Mouse (Mus musculus) olfactory bulb, adult 2 months (tissue): ENCODE measurements around the gene Arid1b. TPM values are rescaled to one million over a fixed set of nuclear protein-coding genes. Genes with fewer than 3 reads are reported as not detected.

Source experiments
- H3K27ac ChIP-seq: fragments of 200-500 bp; 2 replicates; pipeline ENCODE4 v1.5.1; 2012; ENCODE audit warnings: low read depth, low read length; ENCODE audit not compliant: insufficient read depth
- H3K4me1 ChIP-seq: fragments of 200-500 bp; 2 replicates; pipeline ENCODE4 v1.6.1; 2012; ENCODE audit warnings: low read length; ENCODE audit not compliant: control insufficient read depth, insufficient read depth
- H3K4me3 ChIP-seq: fragments of 200-500 bp; 2 replicates; pipeline ENCODE4 v1.5.1; 2012; ENCODE audit warnings: mild to moderate bottlenecking, low read depth, low read length, moderate library complexity; ENCODE audit not compliant: insufficient read depth
- CTCF ChIP-seq: fragments of 200-500 bp; IDR thresholded peaks from 2 replicates; pipeline ENCODE4 v1.5.1; 2012; ENCODE audit warnings: low read depth, mild to moderate bottlenecking, low read length, moderate library complexity; ENCODE audit not compliant: insufficient read depth
- POLR2A ChIP-seq: fragments of 200-500 bp; IDR thresholded peaks from 2 replicates; pipeline ENCODE4 v1.6.1; 2012; ENCODE audit warnings: mild to moderate bottlenecking, low read depth, low read length, moderate library complexity; ENCODE audit not compliant: insufficient read depth
- WGBS: fragments of 180-500 bp; shearing (Covaris S2); methylation state at CpG from one replicate; pipeline ENCODE4 v1.1.7; 2018; 5-methylcytosine and 5-hydroxymethylcytosine counted together
- polyA plus RNA-seq: library from polyadenylated mRNA; stranded (reverse); fragments of >200 nt; gene quantifications from 2 replicates; pipeline ENCODE4 v1.2.4, GENCODE M21; 2012; ENCODE audit warnings: low replicate concordance; ENCODE audit not compliant: missing spikeins, insufficient read depth, insufficient read length

Gene Arid1b
- polyA plus RNA-seq, 1 experiment: not detected

DNA sequence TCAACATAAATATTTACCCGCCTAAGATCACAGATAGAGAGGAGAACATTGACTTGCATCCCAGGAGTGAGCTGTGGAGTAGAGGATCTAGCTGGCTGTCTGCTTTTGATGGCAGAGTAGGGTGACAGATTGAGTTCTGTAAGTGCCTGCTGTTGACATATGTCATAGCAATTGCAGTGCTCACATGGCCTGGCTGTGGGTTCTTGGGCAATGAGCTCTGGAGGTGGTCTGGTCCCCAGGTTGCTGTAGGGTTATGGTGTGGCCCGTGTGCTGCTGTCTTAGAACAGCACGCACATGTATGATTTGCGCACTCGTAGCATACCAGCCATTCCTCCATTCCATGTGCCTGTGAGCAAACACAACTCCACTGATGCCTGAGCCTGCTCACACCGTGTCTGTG is 71.1 kb downstream of the Arid1b start:
- Histone ChIP-seq H3K27ac (no peak overlapping the region), H3K4me1 (peaks cover 21% of the 10 kb centered on the region), H3K4me3 (no peak overlapping the region)
- WGBS: 90% methylated on average over 6 of the region's 6 CpGs
- TF ChIP-seq POLR2A: no peak
- no peak for TF ChIP-seq CTCF

GRCm38 (mm10) chr17:5066835-5067234 is 72.7 kb downstream of the Arid1b start:
- peaks cover 19% of the 10 kb centered on the region for H3K4me1 ChIP-seq
- no peak overlapping the region for H3K27ac ChIP-seq
- no peak overlapping the region for H3K4me3 ChIP-seq
- 53% methylated on average over 8 of the region's 8 CpGs for WGBS
- TF ChIP-seq CTCF: no peak
- no peak for TF ChIP-seq POLR2A

DNA sequence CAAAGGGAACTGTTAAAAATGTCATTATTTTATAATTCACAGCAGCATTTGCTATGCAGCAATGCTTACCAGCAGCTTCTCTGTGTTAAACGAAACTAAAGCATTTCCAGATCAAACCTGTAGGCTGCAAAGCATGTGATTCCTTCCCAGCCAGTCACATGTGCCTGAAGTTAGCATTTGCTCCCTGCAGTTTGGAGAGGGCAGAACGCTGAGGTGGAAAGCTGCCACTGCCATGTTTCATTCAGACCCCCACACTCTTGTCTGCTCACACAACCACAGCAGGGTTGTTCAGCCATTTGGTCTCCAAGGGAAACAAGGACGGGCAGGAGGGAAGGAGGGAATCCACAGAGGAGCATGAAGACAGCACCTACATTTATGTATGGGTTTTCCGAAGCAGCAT is 73.1 kb downstream of the Arid1b start:
- no peak for TF ChIP-seq CTCF
- TF ChIP-seq POLR2A: no peak
- H3K4me1 ChIP-seq: peaks cover 19% of the 10 kb centered on the region
- H3K4me3 ChIP-seq: no peak overlapping the region
- no peak overlapping the region for H3K27ac ChIP-seq
- 31% methylated on average over 4 of the region's 4 CpGs for WGBS

DNA sequence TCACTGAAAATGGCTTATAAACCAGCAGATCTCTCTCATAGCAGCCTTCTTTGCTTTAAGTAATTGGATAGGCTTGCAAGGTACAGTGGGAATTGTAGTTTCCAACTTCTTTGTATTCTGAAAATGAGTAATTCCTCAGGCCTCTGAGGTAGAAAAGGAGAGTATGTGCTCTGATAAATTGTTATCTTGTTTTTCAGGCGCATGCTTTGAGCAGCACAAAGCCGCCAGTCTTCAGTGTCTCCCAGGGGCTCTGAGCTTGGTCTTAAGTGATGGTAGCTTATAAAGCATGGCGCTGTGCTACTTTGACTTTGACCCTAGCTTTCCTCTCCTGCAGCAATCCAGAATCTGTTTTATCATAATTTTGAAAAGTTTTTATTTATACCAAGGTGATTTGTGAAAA is 76.3 kb downstream of the Arid1b start:
- Histone ChIP-seq H3K27ac (no peak overlapping the region), H3K4me3 (no peak overlapping the region), H3K4me1 (peaks cover 20% of the 10 kb centered on the region)
- WGBS: 94% methylated on average over 3 of the region's 3 CpGs
- TF ChIP-seq POLR2A (no peak), CTCF (no peak)

- Histone ChIP-seq H3K4me3 (no peak overlapping the region), H3K27ac (no peak overlapping the region), H3K4me1 (peaks cover 13% of the 10 kb centered on the region)
- TF ChIP-seq POLR2A (no peak), CTCF (no peak)
- 71% methylated on average over 4 of the region's 4 CpGs for WGBS
These were observed 78.4 kb downstream of the Arid1b start for GRCm38 (mm10) chr17:5072539-5072938.

DNA sequence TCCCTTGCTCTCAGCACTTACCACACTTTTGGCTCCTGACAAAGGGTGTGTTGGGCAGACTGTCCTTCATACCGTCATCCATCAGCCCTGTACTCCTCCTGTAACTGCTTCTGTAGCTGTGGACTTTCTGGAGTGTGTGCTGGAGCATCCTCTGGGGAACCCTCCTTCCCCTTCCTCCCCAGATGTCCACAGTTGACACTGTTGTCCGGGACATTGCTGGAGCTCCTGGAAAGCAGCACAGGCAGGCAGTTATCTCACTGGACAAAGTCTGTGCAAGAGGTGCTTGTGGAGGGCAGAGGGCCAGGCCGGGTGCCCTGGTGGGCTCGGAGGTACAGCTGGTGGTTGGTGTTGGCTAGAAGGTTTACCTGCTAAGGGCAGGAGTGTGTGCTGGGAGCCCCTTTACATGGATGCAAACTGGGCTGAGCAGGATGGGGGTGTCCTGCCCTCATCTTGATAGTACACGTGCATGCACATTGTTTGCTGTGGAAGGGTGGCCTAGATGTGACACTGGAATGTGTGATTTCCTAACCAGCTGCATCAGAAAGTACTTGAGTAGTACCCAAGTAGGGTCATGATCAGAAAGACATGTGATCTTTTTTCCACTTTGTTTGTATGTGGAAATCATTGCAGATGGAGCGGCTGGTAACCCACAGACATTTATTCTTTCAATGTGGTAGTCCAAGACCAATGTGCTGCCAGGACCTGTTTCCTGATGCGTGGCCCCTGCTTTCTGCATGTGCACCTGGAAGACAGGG is 80.8 kb downstream of the Arid1b start:
- Histone ChIP-seq H3K4me1 (peaks cover 21% of the 10 kb centered on the region), H3K4me3 (no peak overlapping the region), H3K27ac (no peak overlapping the region)
- WGBS: 84% methylated on average over 7 of the region's 7 CpGs
- TF ChIP-seq POLR2A (no peak), CTCF (no peak)

DNA sequence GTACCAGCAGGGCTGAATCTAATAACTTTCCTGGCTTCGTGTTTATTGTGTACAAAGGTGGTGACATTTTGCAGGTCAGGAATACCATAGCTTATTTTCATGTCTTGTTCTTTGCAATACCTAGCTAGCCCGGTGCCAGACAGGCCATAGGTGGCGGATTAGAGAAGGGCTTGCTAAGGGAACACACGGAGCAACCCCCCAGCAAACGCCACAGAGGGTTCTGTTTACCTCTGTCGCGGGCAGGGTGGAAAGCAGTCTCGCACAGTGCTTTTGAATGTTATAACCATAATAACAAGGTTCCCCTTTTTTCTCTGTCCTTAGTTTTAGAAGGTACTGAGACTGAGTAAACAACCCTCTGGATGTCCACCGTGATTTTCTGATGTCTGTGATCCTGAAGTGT is 83.9 kb downstream of the Arid1b start:
- Histone ChIP-seq H3K27ac (0 out of 2 replicates have a peak overlapping the region, but pooled peaks have one; percentile 16), H3K4me3 (no peak overlapping the region), H3K4me1 (peaks cover 37% of the 10 kb centered on the region)
- WGBS: 60% methylated on average over 9 of the region's 9 CpGs
- TF ChIP-seq POLR2A (no peak), CTCF (no peak)

DNA sequence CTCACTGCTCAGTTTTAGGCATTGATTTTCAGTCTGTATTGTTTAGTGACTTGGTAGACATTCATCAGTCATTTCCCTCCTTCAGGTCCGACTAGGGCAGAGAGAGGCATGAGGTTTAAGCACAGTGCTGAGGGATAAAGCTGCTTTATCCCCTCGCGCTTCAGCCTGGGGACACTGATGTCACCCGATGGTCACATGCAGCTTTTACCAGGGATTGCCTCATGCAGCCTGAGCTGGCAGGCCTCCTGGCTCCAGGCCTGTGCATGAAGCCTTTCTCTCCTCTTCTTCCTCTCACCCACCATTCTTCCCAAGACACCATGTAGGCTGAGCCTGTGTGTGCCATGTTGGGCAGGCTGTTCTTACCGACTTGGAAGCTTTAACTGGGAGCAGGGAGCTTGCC is 84.4 kb downstream of the Arid1b start:
- Histone ChIP-seq H3K27ac (0 out of 2 replicates have a peak overlapping the region, but pooled peaks have one; percentile 16), H3K4me1 (peaks cover 40% of the 10 kb centered on the region), H3K4me3 (no peak overlapping the region)
- 49% methylated on average over 5 of the region's 5 CpGs for WGBS
- TF ChIP-seq POLR2A: no peak
- TF ChIP-seq CTCF: no peak

DNA sequence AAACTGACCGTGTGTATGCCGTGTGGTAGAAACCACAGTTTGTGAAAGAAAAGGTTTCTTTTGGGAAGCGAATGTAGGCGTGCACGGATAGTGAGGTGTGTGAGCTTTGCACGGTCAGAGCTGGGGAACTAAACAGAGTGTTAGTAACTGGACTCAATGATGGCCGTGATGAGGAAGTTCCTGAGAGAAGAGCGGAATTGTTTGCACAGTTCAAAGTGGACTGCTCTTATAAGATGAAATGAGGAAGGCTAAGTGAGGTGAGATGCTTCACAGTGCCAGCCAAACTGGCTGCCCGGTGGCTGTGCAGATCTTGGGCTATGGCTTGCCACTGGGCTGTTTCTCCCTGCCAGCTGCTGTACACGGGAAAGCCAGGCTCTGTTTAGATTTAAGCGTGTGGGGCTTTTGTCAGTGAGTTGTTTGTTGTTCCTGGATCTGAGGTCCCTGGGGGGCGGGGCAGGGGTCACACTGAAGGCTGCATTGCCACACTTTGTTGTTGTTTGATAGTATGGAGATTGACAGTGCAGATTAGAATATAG is 86.8 kb downstream of the Arid1b start:
- no peak overlapping the region for H3K4me3 ChIP-seq
- no peak overlapping the region for H3K27ac ChIP-seq
- no peak for TF ChIP-seq POLR2A
- TF ChIP-seq CTCF: no peak
- peaks cover 49% of the 10 kb centered on the region for H3K4me1 ChIP-seq
- 61% methylated on average over 12 of the region's 12 CpGs for WGBS
